Mouse (Mus musculus) heart, adult 2 months (tissue): ENCODE results near the gene Gpr183.

Source experiments
- CTCF ChIP-seq: fragments of 200-600 bp; IDR thresholded peaks from 2 replicates; pipeline ENCODE4 v1.8.1; 2022; ENCODE audit warnings: antibody characterized with exemption, mild to moderate bottlenecking, moderate library complexity
- EP300 ChIP-seq: fragments of 200-500 bp; IDR thresholded peaks from 2 replicates; pipeline ENCODE4 v1.6.1; 2011; ENCODE audit warnings: low read depth, low read length, control low read depth; ENCODE audit not compliant: insufficient read depth
- POLR2A ChIP-seq: fragments of 200-500 bp; IDR thresholded peaks from 2 replicates; pipeline ENCODE4 v1.6.1; 2011; ENCODE audit warnings: mild to moderate bottlenecking, low read depth, low read length, control low read depth; ENCODE audit not compliant: insufficient read depth

DNA sequence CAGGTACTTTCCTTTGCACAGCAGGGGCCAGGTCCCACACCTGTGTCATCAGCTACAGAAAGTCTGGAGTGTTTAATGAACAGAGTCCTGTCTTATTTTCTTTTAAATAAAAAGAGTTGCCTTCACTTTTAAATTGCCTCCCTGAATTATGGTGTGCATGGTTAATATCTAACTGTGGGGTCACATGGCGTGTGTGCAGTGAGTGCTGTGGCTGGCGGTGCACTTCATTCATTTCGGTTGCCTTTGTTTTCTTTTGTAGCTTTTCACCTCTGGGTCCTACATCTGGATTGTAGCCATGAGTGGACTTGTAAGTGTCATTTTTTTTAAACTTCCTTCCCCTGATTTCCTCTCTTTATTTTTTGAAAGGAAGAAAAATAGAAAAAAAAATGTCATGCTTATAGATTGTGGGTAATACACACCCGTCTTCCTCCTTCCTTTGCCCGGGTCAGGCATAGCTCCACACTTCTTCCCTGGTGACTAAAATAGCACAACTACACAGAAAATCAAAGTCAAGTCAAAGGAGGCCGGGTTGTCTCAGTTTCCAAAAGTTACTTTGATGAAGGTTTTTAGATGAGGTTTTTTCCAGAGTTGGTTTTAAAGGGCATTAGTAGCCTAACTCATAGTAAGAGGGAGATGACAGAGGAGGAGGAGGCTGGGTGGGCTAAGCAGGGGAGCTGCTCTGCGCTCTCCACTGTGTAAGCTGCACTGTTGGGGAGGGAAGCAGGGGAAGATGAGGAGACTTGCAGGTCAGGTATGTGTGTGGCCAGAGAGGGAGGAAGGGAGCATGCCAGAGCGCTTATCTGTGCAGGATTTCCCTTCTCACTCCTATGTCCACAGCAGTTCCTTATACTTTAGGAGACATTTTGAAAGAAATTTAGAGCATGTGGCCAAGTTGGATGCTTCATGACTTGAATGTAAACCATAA is 18.3 kb upstream of the Gpr183 start:
- no peak for TF ChIP-seq POLR2A
- TF ChIP-seq CTCF: no peak
- no peak for TF ChIP-seq EP300
